Mouse (Mus musculus) kidney, adult 2 months (tissue): Measurements from ENCODE around the gene Heatr4. TPM values are rescaled to one million over a fixed set of nuclear protein-coding genes. Genes with fewer than 3 reads are reported as not detected.

Experiments
- DNase-seq: peaks from one replicate; pipeline ENCODE4 v3.0.0; 2021
- H3K27ac ChIP-seq: fragments of 200-500 bp; 2 replicates; pipeline ENCODE4 v1.5.1; 2012; ENCODE audit warnings: low read depth, low read length, control low read depth, inconsistent platforms; ENCODE audit not compliant: insufficient read depth
- H3K27me3 ChIP-seq: fragments of 200-500 bp; replicated peaks from 2 replicates; pipeline ENCODE4 v1.6.1; 2012; ENCODE audit warnings: mild to moderate bottlenecking, moderate library complexity, low read length, inconsistent platforms; ENCODE audit not compliant: control insufficient read depth, insufficient read depth
- H3K36me3 ChIP-seq: fragments of 200-500 bp; 2 replicates; pipeline ENCODE4 v1.6.1; 2012; ENCODE audit warnings: mild to moderate bottlenecking, moderate library complexity, low read length, inconsistent platforms; ENCODE audit not compliant: control insufficient read depth, insufficient read depth
- H3K4me1 ChIP-seq: fragments of 200-500 bp; 2 replicates; pipeline ENCODE4 v1.6.1; 2011; ENCODE audit warnings: low read length; ENCODE audit not compliant: control insufficient read depth, insufficient read depth
- H3K4me3 ChIP-seq: fragments of 200-500 bp; 2 replicates; pipeline ENCODE4 v1.5.1; 2011; ENCODE audit warnings: mild to moderate bottlenecking, low read depth, low read length, control low read depth; ENCODE audit not compliant: insufficient read depth
- CTCF ChIP-seq: fragments of 200-500 bp; conservative IDR thresholded peaks from 2 replicates; pipeline ENCODE4 v1.5.1; 2011; ENCODE audit warnings: low read depth, mild to moderate bottlenecking, control low read depth, low read length, moderate library complexity, mixed read lengths; ENCODE audit not compliant: insufficient read depth, insufficient read length
- POLR2A ChIP-seq: fragments of 200-500 bp; IDR thresholded peaks from one replicate; pipeline ENCODE4 v1.6.1; 2011; ENCODE audit warnings: low read depth, low read length, control low read depth
- WGBS: fragments of 180-500 bp; shearing (Covaris S2); methylation state at CpG from one replicate; pipeline ENCODE4 v1.1.7; 2018; 5-methylcytosine and 5-hydroxymethylcytosine counted together
- polyA plus RNA-seq: library from polyadenylated mRNA; depleted of rRNA; stranded (reverse); fragments of >200 nt; gene quantifications from 2 replicates; pipeline ENCODE4 v1.2.3, GENCODE M21; 2012

Gene Heatr4
- polyA plus RNA-seq, 1 experiment = not detected

- 72% methylated on average over 4 of the region's 4 CpGs for WGBS
- H3K36me3 ChIP-seq = no peaks in the 10 kb centered on the region
- H3K4me1 ChIP-seq = peaks cover 19% of the 10 kb centered on the region
- peak; percentile 69 for DNase-seq
- no peak for TF ChIP-seq POLR2A
- no peak for TF ChIP-seq CTCF
- no peak overlapping the region for H3K4me3 ChIP-seq
- H3K27me3 ChIP-seq = no peaks in the 10 kb centered on the region
- peak overlapping the region; percentile 46; the same call in 1 of the 2 replicates for H3K27ac ChIP-seq
These were observed 56.9 kb downstream of the Heatr4 start for GRCm38 (mm10) chr12:83927747-83928146.

- no peak for DNase-seq
- TF ChIP-seq POLR2A = no peak
- WGBS = 39% methylated on average over 2 of the region's 2 CpGs
- no peak overlapping the region for H3K27ac ChIP-seq
- H3K4me1 ChIP-seq = peaks cover 19% of the 10 kb centered on the region
- no peaks in the 10 kb centered on the region for H3K27me3 ChIP-seq
- no peak overlapping the region for H3K4me3 ChIP-seq
- H3K36me3 ChIP-seq = no peaks in the 10 kb centered on the region
These were observed 58.6 kb downstream of the Heatr4 start for GRCm38 (mm10) chr12:83926061-83926460.

GRCm38 (mm10) chr12:83925160-83925703, 59.4 kb downstream of the Heatr4 start:
- Histone ChIP-seq H3K36me3 (no peaks in the 10 kb centered on the region), H3K4me3 (no peak overlapping the region), H3K27ac (peak overlapping the region; percentile 56), H3K27me3 (no peaks in the 10 kb centered on the region), H3K4me1 (peaks cover 19% of the 10 kb centered on the region)
- DNase-seq = peak; percentile 58
- TF ChIP-seq CTCF = no peak
- no peak for TF ChIP-seq POLR2A
- WGBS = 60% methylated on average over 7 of the region's 7 CpGs

GRCm38 (mm10) chr12:83924332-83924731, 60.3 kb downstream of the Heatr4 start:
- no peak for TF ChIP-seq POLR2A
- TF ChIP-seq CTCF = no peak
- no peaks in the 10 kb centered on the region for H3K27me3 ChIP-seq
- no peaks in the 10 kb centered on the region for H3K36me3 ChIP-seq
- peaks cover 21% of the 10 kb centered on the region for H3K4me1 ChIP-seq
- no peak overlapping the region for H3K27ac ChIP-seq
- no peak overlapping the region for H3K4me3 ChIP-seq
- WGBS = 91% methylated on average over 3 of the region's 3 CpGs
- no peak for DNase-seq

GRCm38 (mm10) chr12:83923486-83923859, 61.2 kb downstream of the Heatr4 start:
- Histone ChIP-seq H3K27ac (0 out of 2 replicates have a peak overlapping the region, but pooled peaks have one; percentile 20), H3K36me3 (no peaks in the 10 kb centered on the region), H3K4me1 (peaks cover 22% of the 10 kb centered on the region), H3K27me3 (no peaks in the 10 kb centered on the region), H3K4me3 (no peak overlapping the region)
- DNase-seq = no peak
- 78% methylated on average over 1 of the region's 1 CpGs for WGBS
- TF ChIP-seq CTCF (no peak), POLR2A (no peak)

GRCm38 (mm10) chr12:83922724-83923485, 61.7 kb downstream of the Heatr4 start:
- no peak overlapping the region; the same call in 1 of the 2 replicates for H3K4me3 ChIP-seq
- peak overlapping the region; percentile 69 for H3K27ac ChIP-seq
- no peak for TF ChIP-seq POLR2A
- TF ChIP-seq CTCF = no peak
- no peaks in the 10 kb centered on the region for H3K27me3 ChIP-seq
- peak; percentile 80 for DNase-seq
- peaks cover 22% of the 10 kb centered on the region for H3K4me1 ChIP-seq
- H3K36me3 ChIP-seq = no peaks in the 10 kb centered on the region
- WGBS = 24% methylated on average over 8 of the region's 8 CpGs

- peak; percentile 100 for DNase-seq
- H3K27me3 ChIP-seq = no peaks in the 10 kb centered on the region
- TF ChIP-seq CTCF = no peak
- TF ChIP-seq POLR2A = peak; percentile 95
- H3K36me3 ChIP-seq = no peaks in the 10 kb centered on the region
- peaks cover 18% of the 10 kb centered on the region for H3K4me1 ChIP-seq
- WGBS = under 1% methylated on average over 63 of the region's 63 CpGs
- H3K27ac ChIP-seq = peak within 1 kb of the TSS; percentile 94
- H3K4me3 ChIP-seq = peak within 1 kb of the TSS; percentile 67
These were observed 62.9 kb downstream of the Heatr4 start, which contains the start of gene Numb for GRCm38 (mm10) chr12:83921535-83922381. Numb (minus strand) TSS chr12:83921934.
